Mouse (Mus musculus) midbrain, embryonic 12.5 days (tissue): ENCODE measurements at regions not wholly inside any gene's neighbourhood (a gene's known extent, or its start where the extent isn't known, plus 50 kb on each side); places are given as distances from the start of the nearest gene placed in this dataset.

ENCODE experiments used
- ATAC-seq: fragments of 200-750 bp; cut with Nextera tagmentation; 2 replicates; pipeline ENCODE4 v1.8.0; 2017; ENCODE audit warnings: low read depth, moderate TSS enrichment, moderate library complexity; ENCODE audit not compliant: low FRiP score
- H3K27ac ChIP-seq: fragments of 300-500 bp; sonication (generic); replicated peaks from 2 replicates; pipeline ENCODE4 v1.5.1; 2016; ENCODE audit warnings: mild to moderate bottlenecking
- H3K27me3 ChIP-seq: fragments of 300-500 bp; sonication (generic); 2 replicates; pipeline ENCODE4 v1.6.1; 2016; ENCODE audit warnings: mild to moderate bottlenecking
- H3K36me3 ChIP-seq: fragments of 300-500 bp; sonication (generic); 2 replicates; pipeline ENCODE4 v1.6.1; 2016
- H3K4me1 ChIP-seq: fragments of 300-500 bp; sonication (generic); 2 replicates; pipeline ENCODE4 v1.6.1; 2016
- H3K4me2 ChIP-seq: fragments of 300-500 bp; sonication (generic); replicated peaks from 2 replicates; pipeline ENCODE4 v1.6.1; 2016; ENCODE audit warnings: mild to moderate bottlenecking, moderate library complexity
- H3K4me3 ChIP-seq: fragments of 300-500 bp; sonication (generic); 2 replicates; pipeline ENCODE4 v1.5.1; 2016; ENCODE audit warnings: mild to moderate bottlenecking
- H3K9ac ChIP-seq: fragments of 300-500 bp; sonication (generic); replicated peaks from 2 replicates; pipeline ENCODE4 v1.6.1; 2016; ENCODE audit warnings: mild to moderate bottlenecking, moderate library complexity
- H3K9me3 ChIP-seq: fragments of 300-500 bp; sonication (generic); 2 replicates; pipeline ENCODE4 v1.6.1; 2016; ENCODE audit warnings: mild to moderate bottlenecking
- WGBS: fragments of 180-500 bp; shearing (Covaris S2); methylation state at CpG from one replicate; pipeline ENCODE4 v1.1.7; 2016; 5-methylcytosine and 5-hydroxymethylcytosine counted together

GRCm38 (mm10) chr10:99959279-99959678 is 56.2 kb upstream of the Kitl start:
- Histone ChIP-seq H3K4me3 (no peak overlapping the region), H3K27ac (no peak overlapping the region), H3K36me3 (no peaks in the 10 kb centered on the region), H3K4me2 (no peak overlapping the region), H3K4me1 (no peaks in the 10 kb centered on the region), H3K9me3 (no peaks in the 10 kb centered on the region), H3K27me3 (no peaks in the 10 kb centered on the region), H3K9ac (no peak overlapping the region)
- no peak for ATAC-seq
- 89% methylated on average over 3 of the region's 3 CpGs for WGBS

- no peaks in the 10 kb centered on the region for H3K9me3 ChIP-seq
- no peak for ATAC-seq
- H3K4me1 ChIP-seq: no peaks in the 10 kb centered on the region
- H3K9ac ChIP-seq: no peak overlapping the region
- H3K36me3 ChIP-seq: no peaks in the 10 kb centered on the region
- no peak overlapping the region for H3K4me3 ChIP-seq
- WGBS: 86% methylated on average over 7 of the region's 7 CpGs
- H3K4me2 ChIP-seq: no peak overlapping the region
- no peak overlapping the region for H3K27ac ChIP-seq
- H3K27me3 ChIP-seq: no peaks in the 10 kb centered on the region
Observed at GRCm38 (mm10) chr10:99952486-99952885, 62.9 kb upstream of the Kitl start.

GRCm38 (mm10) chr10:99951718-99952117 is 63.7 kb upstream of the Kitl start:
- H3K36me3 ChIP-seq: no peaks in the 10 kb centered on the region
- no peaks in the 10 kb centered on the region for H3K4me1 ChIP-seq
- no peak overlapping the region for H3K27ac ChIP-seq
- H3K4me2 ChIP-seq: no peak overlapping the region
- no peaks in the 10 kb centered on the region for H3K27me3 ChIP-seq
- 86% methylated on average over 4 of the region's 4 CpGs for WGBS
- ATAC-seq: no peak
- H3K4me3 ChIP-seq: no peak overlapping the region
- H3K9me3 ChIP-seq: no peaks in the 10 kb centered on the region
- H3K9ac ChIP-seq: no peak overlapping the region

- 91% methylated on average over 6 of the region's 6 CpGs for WGBS
- no peak overlapping the region for H3K9ac ChIP-seq
- ATAC-seq: no peak
Observed at GRCm38 (mm10) chr10:99951316-99951715, 64.1 kb upstream of the Kitl start.

GRCm38 (mm10) chr10:99948740-99949139 is 66.7 kb upstream of the Kitl start:
- Histone ChIP-seq H3K36me3 (no peaks in the 10 kb centered on the region), H3K4me2 (no peak overlapping the region), H3K9me3 (no peaks in the 10 kb centered on the region), H3K4me3 (no peak overlapping the region), H3K9ac (no peak overlapping the region), H3K27ac (no peak overlapping the region), H3K27me3 (no peaks in the 10 kb centered on the region), H3K4me1 (no peaks in the 10 kb centered on the region)
- 71% methylated on average over 3 of the region's 3 CpGs for WGBS
- no peak for ATAC-seq

More at GRCm38 (mm10) chr10:99951316-99951715, 64.1 kb upstream of the Kitl start:
- no peak overlapping the region for H3K4me3 ChIP-seq
- no peaks in the 10 kb centered on the region for H3K36me3 ChIP-seq
- no peaks in the 10 kb centered on the region for H3K4me1 ChIP-seq
- no peaks in the 10 kb centered on the region for H3K27me3 ChIP-seq
- no peaks in the 10 kb centered on the region for H3K9me3 ChIP-seq
- no peak overlapping the region for H3K4me2 ChIP-seq
- H3K27ac ChIP-seq: no peak overlapping the region

- H3K4me1 ChIP-seq: no peaks in the 10 kb centered on the region
- H3K27ac ChIP-seq: no peak overlapping the region
- ATAC-seq: no peak
Observed at GRCm38 (mm10) chr10:99945418-99945817, 70.0 kb upstream of the Kitl start.

GRCm38 (mm10) chr10:99941665-99942064 is 73.8 kb upstream of the Kitl start:
- H3K27me3 ChIP-seq: no peaks in the 10 kb centered on the region
- no peaks in the 10 kb centered on the region for H3K36me3 ChIP-seq
- H3K4me3 ChIP-seq: no peak overlapping the region
- no peaks in the 10 kb centered on the region for H3K4me1 ChIP-seq
- no peaks in the 10 kb centered on the region for H3K9me3 ChIP-seq
- WGBS: 28% methylated on average over 11 of the region's 11 CpGs
- H3K27ac ChIP-seq: no peak overlapping the region
- no peak overlapping the region for H3K9ac ChIP-seq
- peak; percentile 34; the same call in 1 of the 2 replicates for ATAC-seq
- peak overlapping the region; percentile 13; the same call in 1 of the 2 replicates for H3K4me2 ChIP-seq

More at GRCm38 (mm10) chr10:99945418-99945817, 70.0 kb upstream of the Kitl start:
- no peaks in the 10 kb centered on the region for H3K36me3 ChIP-seq
- no peaks in the 10 kb centered on the region for H3K9me3 ChIP-seq
- H3K27me3 ChIP-seq: no peaks in the 10 kb centered on the region
- no peak overlapping the region for H3K9ac ChIP-seq
- H3K4me3 ChIP-seq: no peak overlapping the region
- H3K4me2 ChIP-seq: no peak overlapping the region
- WGBS: 94% methylated on average over 3 of the region's 3 CpGs

- Histone ChIP-seq H3K4me3 (no peak overlapping the region), H3K9me3 (no peaks in the 10 kb centered on the region), H3K4me1 (no peaks in the 10 kb centered on the region), H3K27ac (no peak overlapping the region), H3K9ac (no peak overlapping the region), H3K27me3 (no peaks in the 10 kb centered on the region), H3K4me2 (no peak overlapping the region), H3K36me3 (no peaks in the 10 kb centered on the region)
- WGBS: 73% methylated on average over 6 of the region's 6 CpGs
- ATAC-seq: no peak
Observed at GRCm38 (mm10) chr10:99938901-99939300, 76.5 kb upstream of the Kitl start.

GRCm38 (mm10) chr10:99937921-99938618 is 77.4 kb upstream of the Kitl start:
- Histone ChIP-seq H3K27me3 (no peaks in the 10 kb centered on the region), H3K36me3 (no peaks in the 10 kb centered on the region), H3K9ac (no peak overlapping the region), H3K4me3 (no peak overlapping the region), H3K27ac (no peak overlapping the region), H3K9me3 (no peaks in the 10 kb centered on the region), H3K4me2 (no peak overlapping the region), H3K4me1 (no peaks in the 10 kb centered on the region)
- whole genome bisulfite sequencing: 86% methylated on average over 1 of the region's 1 CpGs
- ATAC-seq: no peak

GRCm38 (mm10) chr10:99929191-99929590 is 86.2 kb upstream of the Kitl start:
- Histone ChIP-seq H3K4me2 (no peak overlapping the region), H3K4me1 (no peaks in the 10 kb centered on the region), H3K9me3 (no peaks in the 10 kb centered on the region), H3K36me3 (no peaks in the 10 kb centered on the region), H3K27me3 (no peaks in the 10 kb centered on the region), H3K9ac (no peak overlapping the region), H3K27ac (no peak overlapping the region), H3K4me3 (no peak overlapping the region)
- no peak for ATAC-seq
- 90% methylated on average over 6 of the region's 6 CpGs for WGBS

- no peaks in the 10 kb centered on the region for H3K27me3 ChIP-seq
- H3K4me2 ChIP-seq: no peak overlapping the region
- no peak overlapping the region for H3K27ac ChIP-seq
- no peaks in the 10 kb centered on the region for H3K36me3 ChIP-seq
- no peak for ATAC-seq
- H3K9me3 ChIP-seq: no peaks in the 10 kb centered on the region
- H3K9ac ChIP-seq: no peak overlapping the region
- no peak overlapping the region for H3K4me3 ChIP-seq
- WGBS: 93% methylated on average over 7 of the region's 7 CpGs
- H3K4me1 ChIP-seq: no peaks in the 10 kb centered on the region
Observed at GRCm38 (mm10) chr10:99927913-99928312, 87.5 kb upstream of the Kitl start.

GRCm38 (mm10) chr10:99926327-99926954 is 89.0 kb upstream of the Kitl start:
- Histone ChIP-seq H3K27me3 (no peaks in the 10 kb centered on the region), H3K9ac (no peak overlapping the region), H3K4me3 (no peak overlapping the region), H3K4me1 (no peaks in the 10 kb centered on the region), H3K4me2 (no peak overlapping the region), H3K36me3 (no peaks in the 10 kb centered on the region), H3K27ac (no peak overlapping the region), H3K9me3 (no peaks in the 10 kb centered on the region)
- no peak for ATAC-seq
- 84% methylated on average over 8 of the region's 8 CpGs for WGBS
